Mouse (Mus musculus): ENCODE measurements around the gene Dnmt3c.

Gene Dnmt3c

GRCm38 (mm10) chr2:153724424-153724823 lies 28.0 kb downstream of the Dnmt3c start:
- DNase-seq, result no peak

- DNase-seq, result no peak
Observed at GRCm38 (mm10) chr2:153724871-153725270, 28.4 kb downstream of the Dnmt3c start.

DNA sequence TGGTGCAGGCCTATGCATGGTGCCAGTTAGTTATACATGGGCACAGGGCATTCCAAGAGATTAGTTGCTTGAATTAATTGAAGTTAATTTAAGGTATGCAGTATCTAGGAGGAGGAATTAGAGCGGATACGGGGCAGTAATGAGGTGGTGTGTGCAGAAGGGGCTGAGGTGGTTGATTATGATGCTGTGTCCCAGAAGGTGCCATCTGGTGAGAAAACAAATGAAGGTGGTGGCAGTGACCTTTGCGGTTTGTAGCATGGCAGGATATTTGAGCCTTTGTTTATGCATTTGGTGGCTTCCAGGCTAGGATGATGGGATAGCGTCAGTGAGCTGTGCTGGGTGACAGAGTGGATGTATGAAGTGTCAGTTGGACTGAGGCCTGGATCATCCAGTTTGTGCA lies 28.8 kb downstream of the Dnmt3c start:
- no peak for DNase-seq

- no peak for DNase-seq
Observed at GRCm38 (mm10) chr2:153734033-153734432, 37.6 kb downstream of the Dnmt3c start.

DNA sequence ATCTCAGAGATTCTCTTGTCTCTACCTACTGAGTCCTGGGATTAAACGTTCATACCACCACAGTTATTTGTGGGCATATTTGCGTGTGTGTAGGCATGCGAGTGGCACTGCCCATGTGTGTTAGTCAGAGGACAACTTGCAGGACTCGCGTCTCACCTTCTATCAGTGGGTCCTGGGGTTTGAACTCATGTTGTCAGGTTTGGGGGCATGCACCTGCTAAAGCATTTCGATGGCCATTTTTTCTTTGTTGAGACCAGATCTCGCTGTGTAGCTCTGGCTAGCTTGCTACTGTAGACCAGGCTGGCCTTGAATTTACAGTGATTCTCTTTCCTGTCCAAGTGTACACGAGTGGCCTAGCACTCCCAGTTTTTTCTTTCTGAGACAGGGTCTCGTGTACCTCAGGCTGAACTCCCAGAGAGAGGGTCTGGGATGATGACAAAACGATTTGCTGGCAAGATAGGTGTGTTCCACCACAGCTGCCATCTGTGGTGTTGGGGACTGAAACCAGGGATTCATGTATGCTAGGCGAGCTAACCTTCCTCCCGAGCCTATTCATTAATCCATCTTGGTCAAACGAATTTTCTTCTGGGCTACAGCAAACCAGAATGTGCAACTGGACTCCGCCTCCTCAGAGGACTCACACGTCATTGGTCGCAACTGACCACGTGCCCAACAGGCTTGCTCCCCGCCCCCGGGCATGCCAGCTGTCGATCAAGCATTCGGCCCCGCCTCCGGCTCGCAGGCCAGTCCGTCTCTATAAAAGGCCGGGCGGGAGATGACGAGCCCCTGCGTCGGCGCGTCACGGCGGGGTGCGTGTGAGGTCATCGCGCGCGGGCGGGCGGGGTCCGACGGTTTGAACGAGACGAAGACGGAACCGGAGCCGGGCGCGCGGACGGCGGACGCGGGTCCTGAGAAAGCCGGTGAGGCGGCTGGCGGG lies 44.3 kb downstream of the Dnmt3c start, which contains the start of gene Mapre1:
Gene Mapre1, plus strand, starts transcription at position 775 of the 937 bp plus-strand sequence.
- peak; percentile 99 for DNase-seq

DNA sequence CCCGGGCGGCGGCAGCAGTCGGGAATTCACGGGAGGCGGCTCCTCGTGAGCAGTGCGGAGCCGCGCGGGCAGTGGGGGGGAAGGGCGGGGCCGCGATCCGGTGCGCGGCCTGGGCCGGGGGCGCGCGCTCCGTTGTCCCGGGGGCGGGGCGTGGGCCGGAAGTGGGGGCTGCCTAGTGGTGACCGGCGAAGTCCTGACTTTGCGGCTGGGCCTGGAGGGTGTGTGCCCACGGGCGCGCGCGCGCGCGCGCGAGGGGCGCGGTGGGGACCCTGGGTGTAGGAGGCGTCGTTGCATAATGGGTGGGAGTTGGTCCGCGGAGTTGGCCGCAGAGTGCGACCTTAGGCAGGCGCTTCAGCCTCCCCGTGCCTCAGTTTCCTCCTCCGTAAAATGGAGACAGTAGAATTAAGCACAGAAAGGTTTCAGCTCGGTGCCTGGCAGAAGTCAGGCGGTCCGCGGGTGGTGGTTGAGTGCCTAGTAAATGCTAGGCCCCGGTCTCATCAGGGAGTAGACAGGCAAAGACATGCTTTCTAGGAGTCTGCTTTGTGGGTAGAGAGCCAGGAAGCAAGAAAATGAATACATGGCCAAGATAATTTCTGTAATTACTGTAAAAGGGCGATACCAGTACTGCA lies 45.1 kb downstream of the Dnmt3c start:
- DNase-seq, result no peak

GRCm38 (mm10) chr2:153747994-153748393 lies 51.5 kb downstream of the Dnmt3c start:
- no peak for DNase-seq

DNA sequence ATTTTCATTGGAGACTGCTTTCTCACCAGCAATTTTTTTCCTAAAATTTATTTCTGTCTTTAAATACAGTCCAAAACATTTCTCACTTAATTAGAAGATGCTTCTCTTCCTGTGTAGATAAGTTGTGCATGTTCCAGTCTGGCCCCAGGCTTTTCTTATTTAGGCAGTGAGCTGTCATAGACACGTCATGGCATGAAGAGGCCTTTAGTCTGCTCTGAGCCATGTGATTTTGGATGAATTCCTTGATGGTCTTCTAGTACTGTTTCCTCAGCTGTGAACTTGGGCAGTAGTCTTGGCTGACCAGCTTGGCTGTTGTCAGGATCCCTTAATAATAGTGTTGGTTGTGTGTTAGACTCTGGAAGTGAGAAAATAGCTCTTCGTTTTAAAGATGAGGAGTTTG lies 53.9 kb downstream of the Dnmt3c start:
- no peak for DNase-seq

DNA sequence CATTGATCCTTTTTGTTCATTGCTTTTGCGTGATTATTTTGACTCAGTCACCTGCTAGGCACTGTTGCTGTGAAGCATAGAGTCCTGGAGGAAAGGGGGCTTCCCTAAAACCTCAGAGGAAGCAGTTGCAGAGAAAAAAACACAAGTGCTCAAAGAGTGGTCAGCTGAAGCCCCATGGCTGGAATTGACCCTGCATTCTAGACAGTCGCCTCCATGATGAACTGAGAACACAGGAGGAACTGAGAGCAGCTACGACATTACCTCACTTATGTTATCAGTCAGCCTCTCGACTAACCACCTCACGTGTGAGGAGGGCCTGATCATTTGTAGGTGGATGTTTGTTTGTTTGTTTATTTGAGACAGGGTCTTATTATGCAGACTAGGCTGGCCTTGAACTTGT lies 65.7 kb downstream of the Dnmt3c start:
- DNase-seq, result no peak

DNA sequence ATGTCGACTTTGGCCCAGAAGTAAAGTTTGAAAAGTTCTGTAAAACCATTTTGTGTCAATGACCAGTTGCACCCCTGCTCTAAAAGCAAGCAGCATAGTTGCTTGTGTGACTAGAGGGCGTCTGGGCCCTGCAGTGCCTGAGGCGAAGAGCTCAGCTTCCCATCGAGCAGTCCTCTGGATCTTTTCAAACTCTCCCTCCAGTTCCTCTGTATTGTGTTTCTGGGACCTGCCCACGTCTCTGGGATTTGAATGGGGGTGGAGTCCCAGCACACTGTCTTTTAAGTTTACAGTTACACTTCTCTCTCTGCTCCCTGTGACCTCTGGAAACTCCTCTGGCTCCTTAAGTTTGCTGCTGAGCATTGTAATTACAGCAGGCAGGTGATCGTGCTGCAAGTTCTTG lies 71.0 kb downstream of the Dnmt3c start:
- no peak for DNase-seq

DNA sequence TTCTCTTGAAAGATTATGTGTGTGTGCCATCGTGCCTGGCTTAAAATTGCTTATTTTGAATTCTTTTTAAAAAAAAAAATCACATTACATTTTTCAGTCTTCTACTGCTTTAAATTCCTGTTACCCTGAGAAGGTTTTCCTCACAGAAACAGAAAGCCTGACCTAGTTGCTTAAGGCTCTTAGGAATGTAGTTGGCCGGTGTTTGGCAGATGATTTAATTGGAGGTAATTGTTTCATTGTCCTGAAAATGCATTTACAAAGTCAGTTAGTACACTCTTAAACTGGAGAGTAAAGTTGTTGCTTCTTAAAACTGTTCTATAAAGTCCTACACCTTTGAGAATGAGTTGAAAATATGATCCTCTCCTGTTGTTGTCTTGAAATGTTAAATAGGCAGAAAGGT lies 72.4 kb downstream of the Dnmt3c start:
- no peak for DNase-seq

- DNase-seq, result no peak
Observed at GRCm38 (mm10) chr2:153772950-153773349, 76.5 kb downstream of the Dnmt3c start.

DNA sequence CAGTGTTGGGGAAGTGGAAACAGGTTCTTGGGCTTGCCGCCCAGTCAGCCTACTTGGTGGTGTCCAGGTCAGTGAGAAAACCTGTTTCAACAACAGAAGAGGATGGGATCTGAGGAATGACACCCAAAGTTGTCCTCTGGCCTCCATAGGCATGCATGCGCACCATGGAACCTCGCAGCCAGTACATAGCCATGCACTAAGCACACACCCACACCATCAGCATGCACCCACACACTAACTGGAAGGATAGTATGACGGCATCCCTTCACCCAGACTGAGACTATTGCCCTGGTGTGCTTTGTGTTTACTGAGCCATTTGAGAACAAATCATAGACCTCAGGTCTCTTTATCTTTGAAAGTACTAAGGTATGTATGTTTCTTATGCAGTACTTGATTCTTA lies 79.0 kb downstream of the Dnmt3c start:
- DNase-seq, result no peak

DNA sequence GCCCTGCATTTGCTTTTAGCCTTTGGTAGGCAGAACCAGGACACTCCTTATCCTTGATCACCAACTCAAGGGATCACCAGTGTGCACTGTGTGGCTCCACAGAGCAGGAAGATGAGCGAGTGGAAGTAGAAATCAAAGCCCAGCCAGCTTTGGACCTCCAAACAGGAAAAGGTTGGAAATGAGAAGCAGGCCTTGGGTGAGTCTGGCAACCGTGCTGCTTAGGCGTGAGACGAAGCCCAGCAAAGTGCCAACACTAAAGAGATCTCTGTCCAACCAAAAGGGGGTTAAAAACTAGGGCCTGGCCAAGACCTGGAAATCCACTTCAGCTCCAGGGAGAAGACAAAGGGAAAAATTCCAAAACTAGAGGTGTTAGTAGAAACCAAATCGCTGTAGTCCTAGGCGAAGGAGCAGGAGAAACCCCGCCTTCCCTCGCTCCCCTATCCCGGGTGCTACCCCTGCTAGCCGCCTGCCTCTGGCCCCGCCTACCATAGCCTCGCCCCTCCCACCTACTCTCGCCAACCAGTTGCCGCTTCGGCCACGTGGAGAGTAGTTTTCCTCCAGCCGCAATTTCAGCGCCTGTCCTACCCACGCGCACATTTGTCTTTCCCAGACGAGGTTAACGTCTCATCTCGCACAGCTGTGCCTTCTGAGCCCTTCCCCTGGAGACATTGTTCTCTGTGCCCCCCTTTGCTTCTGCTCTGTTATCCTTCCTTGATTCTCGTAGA lies 82.3 kb downstream of the Dnmt3c start:
- peak; percentile 55 for DNase-seq

All from kidney, adult 11 months (tissue).